Mouse (Mus musculus) layer of hippocampus, adult 9-10 months (tissue): ENCODE data around the gene Mbd4.
A peak's percentile ranks its signal among the peaks of the same experiment; 100 is the strongest.
"Not testable (repeated sequence)": the region's sequence is repeated elsewhere in the genome, so short reads cannot be mapped to it uniquely, and the experiment has no call there.

Experiments used
- DNase-seq: peaks from one replicate; pipeline ENCODE4 v3.0.0; 2022; ENCODE audit warnings: low spot score

The Mbd4 gene

DNA sequence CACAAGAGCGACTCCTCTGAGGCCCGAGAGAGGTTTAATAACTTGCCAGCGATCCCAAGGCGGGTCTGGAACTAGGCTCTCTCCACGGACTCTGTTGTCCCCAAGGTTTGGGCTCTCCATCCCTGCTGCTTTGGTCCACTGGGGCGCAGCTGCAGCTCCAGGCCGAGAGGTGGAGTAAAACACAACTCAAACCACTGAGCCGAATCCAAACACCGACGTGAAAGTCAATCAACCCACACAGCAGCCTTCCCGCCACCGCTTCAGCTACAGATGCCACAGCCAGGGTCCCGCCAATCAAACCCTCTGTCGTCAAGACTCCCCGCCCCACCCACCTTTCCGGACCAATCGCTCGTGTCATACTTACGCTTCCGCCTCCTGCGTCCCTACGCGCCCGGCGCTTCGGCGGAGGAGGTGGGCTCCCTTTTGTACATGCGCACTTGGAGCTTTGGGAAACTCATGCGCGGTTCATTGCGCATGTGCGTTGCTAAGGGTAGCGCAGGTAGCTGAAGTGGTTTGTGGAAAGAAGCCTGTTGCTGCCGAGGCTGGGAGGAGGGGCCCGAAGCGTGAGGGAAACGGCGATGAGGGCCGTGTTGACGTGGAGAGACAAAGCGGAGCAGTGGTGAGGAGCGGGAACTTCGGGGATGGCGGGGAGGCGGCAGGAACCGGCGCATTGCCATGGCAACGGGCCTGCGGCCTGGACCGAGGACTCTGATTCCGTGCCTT is at the start of gene Mbd4, which contains the start of gene Ift122:
Gene Mbd4 (minus strand): TSS at position 281 of the 723 bp plus-strand sequence.
Gene Ift122 (plus strand): TSS at position 380 of the 723 bp plus-strand sequence.
- peak; percentile 93 for DNase-seq

DNA sequence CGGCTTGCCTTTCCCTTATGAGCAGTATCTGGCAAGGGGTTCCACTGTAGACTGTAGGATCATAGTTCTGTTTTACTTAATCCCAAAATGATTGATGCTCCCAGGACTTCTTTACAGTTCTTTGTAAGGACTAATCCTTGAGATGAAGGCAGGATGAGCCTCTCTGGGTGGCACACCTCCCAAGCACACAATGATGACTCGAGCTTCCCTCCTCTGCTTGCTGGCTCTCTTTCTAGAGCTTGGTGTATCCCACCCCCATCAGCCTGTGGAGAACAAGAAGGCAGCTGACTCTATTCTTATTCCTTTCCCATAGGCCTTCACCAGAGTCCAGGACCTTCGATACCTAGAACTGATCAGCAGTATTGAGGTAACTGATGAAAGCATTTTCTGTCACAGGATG is 49.4 kb upstream of the Mbd4 start:
- DNase-seq, result no peak

DNA sequence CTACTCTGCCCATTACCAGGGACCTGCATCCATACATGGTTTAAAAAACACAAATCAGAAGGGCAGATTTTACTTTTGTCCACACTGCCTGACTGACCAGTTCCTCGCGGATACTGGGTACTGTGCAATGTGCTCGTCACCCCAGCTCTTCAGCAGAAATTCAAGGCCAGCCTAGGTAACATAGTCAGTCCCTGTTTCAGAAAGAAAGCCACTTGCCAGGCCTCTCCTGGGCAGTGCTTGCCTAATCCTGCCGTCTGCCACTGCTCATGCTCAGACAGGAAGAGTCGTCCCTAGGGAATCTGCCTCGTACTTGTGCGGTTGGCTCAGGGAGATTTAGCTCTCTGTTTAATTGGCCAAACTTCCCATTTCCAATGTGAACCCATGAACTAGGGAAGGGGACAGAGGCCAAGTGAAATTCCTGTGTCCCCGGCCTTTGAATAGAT is 48.3 kb upstream of the Mbd4 start:
- DNase-seq, result no peak

DNA sequence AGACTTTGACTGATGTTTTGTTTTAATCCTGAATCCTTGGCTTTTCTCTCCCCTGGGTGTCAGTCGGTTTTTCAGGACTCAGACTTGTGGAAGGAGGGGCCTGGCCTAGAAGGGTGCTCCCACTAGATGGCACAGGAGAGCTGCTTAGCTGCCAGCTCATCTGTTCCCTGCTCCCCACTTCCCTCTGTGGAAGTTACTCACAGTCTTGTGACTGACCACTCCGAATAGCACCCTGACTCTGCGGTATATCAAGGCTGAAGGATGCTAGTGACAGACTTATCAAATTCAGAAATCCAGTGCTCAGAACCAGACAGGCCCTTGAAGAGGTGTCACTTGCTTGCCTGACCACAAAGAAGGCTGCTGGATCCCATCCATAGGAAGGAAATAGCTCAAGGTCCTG is 47.9 kb upstream of the Mbd4 start:
- peak; percentile 69 for DNase-seq

DNA sequence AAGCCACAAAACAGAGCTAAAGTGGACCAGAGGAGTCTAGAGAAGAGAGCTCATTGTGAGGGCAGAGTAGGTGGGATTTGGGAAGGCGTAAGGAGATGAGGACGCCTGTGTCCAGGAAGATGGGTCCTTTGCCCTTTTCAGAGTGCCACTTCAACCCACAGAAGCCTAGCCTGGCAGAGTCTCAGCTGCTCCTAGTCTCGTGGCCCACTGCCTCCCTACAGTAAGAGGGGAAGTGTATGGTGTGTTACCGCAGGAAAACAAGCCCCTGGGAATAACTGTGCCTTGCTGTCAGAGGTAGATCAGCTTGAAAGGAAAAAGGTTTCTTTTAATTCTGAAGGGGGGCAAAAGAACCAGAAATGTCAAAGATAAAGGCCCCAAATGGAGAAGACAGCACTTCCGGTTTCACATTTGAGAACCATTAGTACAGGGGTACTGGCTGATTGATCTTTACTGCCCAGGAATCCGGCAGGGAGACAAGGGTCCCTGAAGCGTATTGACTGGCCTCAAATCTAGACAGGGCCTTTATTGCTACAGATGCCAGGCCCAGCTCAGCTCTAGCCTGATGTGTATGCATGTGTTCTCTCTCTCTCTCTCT is 44.9 kb upstream of the Mbd4 start:
- no peak for DNase-seq

DNA sequence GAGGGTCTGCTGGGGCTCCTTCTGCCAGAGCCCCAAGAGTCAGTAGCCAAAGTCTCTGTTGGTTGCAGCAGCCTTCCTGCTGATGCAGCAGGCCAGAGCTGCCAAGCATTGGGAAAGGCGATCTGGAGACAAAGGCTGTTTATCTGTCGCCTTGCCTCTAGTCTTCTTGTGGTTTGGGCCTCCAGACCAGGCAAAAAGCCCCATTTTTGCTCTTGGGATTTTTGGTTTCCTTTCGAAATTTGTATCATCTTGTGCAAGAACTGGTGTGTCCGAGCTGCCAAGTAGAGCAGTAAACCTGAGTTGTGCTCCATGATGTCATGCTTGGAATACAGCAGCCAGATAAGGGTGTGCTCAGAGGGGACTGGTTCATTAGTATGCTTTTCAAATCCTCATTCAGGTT is 43.9 kb upstream of the Mbd4 start:
- no peak for DNase-seq

DNA sequence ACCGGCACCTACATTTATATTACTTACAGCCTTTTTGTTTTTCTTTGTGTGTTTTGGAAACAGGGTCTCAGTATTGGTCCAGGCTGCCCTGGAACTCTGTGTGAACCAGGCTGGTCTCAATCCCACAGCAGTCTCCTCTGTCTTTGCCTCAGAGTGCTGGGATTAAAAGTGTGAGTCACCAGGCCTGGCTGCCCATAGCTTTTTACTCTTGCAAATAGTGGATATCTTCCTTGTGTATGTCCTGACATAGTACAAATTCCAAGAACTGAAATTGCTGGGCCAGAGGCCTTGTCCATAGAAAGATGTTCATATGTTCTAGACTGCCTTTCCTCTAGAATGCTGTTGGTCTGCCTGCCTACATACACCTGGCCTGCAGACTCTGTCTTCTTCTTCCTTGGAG is 43.2 kb upstream of the Mbd4 start:
- DNase-seq, result no peak

DNA sequence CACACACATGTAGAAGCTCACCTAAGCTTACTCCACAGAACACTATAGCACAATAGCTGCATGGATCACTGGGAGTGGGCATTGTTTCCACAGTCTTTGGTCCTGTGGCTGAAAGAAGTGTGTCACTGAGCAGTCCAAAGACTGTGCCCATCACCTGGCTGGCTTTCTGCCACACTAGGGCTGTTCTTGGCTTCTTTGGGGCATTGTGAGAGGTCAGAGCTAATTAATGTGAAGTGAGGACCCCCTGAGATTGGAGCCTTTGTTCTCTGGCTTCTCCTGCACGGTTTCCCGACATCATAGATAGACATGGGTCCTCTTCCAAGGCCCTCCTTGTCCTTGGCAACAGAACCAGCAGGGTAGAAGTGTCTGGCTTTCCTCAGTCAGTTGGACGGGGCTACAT is 39.2 kb upstream of the Mbd4 start:
- DNase-seq, result no peak

DNA sequence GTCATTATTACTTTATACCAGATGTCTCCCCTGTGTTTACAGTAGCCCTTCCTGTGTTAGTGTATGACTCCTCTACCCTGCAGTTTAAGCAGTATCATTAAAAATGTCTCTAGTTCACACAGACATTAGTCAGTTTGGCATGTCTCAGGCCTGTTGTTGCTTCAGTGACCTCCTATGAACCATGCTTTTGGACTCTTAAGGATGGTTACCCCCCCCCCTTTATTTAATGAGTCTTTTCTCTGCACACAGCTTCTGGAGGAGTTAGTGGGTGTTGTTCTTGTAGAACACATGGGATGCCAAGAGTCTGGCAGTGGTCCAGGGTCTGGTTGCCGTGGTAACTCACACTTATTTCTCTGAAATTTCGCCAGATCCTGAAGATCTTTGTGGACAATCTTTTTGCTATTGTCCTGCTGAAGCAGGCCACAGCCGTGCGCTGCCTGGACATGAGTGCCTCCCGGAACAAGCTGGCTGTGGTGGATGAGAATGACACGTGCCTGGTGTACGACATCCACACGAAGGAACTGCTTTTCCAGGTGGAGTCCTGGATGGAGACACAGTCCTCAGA is 38.4 kb upstream of the Mbd4 start:
- peak; percentile 51 for DNase-seq

DNA sequence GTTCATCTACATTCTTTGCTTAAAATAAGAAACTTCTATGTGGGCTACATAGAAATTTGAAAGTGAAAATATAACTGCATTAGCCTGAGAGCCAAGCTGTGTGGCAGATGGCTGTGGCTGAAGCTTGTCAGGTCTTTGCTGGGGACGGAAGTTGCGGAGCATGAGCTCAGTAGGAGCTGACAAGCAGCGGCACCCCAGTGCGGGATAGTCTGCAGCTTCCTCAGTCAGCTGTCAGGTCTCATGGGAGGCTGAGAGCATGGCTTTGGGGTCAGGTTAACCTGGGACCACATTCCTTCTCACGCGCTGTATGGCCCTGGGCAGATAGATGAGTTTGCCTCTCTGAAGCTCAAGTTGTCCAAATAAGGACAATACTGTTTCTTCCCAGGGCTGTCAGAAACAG is 37.9 kb upstream of the Mbd4 start:
- DNase-seq, result no peak

DNA sequence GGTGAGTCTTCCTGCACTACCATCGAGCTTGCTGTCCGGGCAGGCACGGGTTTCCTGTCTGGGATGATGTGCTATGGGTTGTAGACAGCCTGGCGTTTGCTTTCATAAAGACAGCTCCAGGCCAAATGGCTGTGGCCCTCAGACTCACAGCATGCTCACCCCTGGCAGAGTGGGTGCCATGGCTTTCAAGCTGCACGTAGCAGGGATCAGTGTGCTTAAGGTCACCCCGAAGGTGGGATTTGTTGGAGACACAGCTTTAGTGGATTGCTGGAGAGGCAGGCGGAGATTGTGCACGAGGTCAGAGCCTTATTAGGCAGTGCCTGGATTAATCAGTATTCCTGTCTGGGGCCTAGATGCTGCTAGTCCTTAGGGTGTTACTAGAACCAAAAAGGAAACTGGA is 37.4 kb upstream of the Mbd4 start:
- no peak for DNase-seq

DNA sequence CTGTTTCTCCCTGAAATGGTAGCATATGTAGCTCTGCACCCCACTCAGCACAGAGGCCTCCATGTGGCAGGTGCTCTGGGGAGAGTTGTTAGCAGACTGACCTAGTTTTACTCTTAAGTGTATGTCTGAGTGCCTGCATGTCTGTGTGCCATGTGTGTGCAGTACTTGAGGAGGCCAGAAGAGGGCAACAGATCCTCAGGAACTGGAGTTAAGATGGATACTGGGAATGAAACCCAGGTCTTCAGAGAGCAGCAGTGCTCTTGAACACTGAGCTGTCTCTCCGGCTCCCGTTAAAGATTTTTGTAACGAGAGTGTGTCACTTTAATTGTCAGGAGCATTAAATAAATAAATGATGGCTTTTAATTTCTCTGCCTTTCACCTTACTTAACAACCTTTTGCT is 35.1 kb upstream of the Mbd4 start:
- DNase-seq, result no peak

DNA sequence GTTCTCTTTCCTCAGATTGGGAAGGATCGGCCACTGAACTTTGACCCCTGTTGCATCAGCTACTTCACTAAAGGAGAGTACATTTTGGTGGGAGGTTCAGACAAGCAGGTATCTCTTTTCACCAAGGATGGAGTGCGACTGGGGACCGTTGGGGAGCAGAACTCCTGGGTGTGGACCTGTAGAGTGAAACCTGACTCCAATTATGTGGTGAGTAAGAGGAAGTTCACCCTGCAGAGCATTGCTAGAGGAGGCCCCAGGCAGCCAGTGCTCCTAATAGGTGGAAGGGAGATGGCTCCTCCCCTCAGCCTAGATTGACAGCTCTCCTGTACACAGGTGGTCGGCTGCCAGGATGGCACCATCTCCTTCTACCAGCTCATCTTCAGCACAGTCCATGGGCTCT is 33.7 kb upstream of the Mbd4 start:
- DNase-seq, result no peak

DNA sequence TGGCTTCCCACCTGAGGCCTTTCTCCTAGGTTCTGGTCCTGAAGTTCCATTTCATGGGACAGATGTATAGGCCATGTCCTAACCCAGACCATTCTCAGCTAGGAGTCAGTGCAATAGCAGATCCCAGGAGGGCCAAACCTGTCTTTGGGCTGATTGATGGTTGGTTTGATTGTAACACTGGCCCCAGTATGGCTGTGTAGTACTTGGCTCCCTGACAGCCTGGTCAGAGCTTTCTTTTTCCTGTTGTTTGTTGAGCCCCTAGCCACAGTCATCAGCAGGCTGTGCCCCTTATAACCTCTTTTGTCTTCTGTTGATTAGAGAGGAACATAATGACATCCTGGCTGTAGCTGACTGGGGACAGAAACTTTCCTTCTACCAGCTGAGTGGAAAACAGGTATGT is 30.8 kb upstream of the Mbd4 start:
- no peak for DNase-seq

DNA sequence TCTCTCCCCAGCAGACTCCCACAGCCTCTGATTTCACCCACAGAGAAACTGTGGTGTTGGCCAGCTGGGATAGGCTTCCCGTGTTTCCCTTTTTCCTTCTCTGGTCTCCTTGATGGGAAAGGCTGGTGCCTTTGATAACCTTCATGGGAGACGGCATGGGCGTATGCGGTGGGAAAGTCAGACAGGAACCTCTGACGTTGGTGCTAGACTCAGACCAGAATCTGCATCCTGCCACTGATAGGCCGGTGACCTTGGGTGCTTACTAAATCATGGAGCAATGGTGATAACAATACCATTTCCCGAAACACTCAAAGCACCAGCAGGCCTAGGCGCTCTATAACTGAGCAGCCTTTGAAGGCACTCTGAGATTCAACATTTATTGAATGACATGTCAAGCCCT is 27.6 kb upstream of the Mbd4 start:
- no peak for DNase-seq

DNA sequence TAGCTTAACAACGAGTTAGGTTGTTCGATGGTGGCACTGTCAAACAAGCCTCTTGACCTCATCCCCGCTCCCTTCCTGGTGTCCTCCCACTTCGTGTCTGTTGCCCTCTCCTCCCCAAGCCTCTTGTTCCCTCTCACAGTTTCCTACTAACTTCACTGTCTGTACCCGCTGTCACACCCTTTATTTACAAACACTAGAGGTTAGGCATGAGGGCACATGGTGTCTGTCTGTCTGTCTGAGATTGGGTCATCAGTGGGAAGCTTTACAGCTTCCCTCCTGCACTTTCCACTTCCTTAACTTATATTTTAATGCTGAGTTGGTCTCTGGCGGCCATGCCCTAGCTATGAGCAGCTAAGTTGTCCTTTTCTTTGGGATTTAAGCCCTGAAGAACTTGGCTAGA is 26.6 kb upstream of the Mbd4 start:
- DNase-seq, result no peak

DNA sequence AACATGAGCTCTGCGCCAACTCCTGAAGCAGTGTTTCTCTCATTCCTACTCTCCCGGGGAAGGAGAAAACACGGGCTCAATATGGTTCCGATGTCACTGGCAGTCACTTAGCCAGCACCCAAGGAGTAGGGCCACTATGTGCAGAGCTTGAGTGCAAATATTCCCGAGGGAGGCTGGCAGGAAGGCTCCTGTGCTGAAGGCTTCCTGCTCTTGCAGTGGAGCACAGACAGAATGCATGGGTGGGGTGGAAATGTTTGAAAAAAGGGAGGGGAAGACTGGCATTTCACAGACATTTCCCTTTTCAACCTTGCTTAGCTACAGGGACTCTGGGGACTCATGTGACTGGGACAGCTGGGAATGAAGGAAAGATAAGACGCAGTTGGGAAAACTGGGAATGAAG is 25.5 kb upstream of the Mbd4 start:
- no peak for DNase-seq

DNA sequence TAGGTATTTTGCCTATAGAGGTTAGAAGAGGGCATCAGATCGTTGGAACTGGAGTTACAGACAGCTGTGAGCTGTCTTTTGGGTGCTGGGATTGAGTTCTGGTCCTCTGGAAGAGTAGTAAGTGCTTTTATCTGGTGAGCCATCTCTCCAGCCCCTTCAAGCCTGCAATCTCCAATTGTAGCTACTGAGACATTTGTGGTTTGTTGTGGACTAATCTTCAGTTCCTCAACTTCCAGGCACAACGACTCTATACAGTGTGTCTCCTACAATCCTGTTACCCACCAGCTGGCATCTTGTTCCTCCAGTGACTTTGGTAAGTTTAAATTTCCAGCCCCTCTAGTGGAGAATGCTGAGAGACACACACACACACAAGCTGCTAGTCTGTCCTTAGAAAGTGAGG is 24.1 kb upstream of the Mbd4 start:
- DNase-seq, result no peak

DNA sequence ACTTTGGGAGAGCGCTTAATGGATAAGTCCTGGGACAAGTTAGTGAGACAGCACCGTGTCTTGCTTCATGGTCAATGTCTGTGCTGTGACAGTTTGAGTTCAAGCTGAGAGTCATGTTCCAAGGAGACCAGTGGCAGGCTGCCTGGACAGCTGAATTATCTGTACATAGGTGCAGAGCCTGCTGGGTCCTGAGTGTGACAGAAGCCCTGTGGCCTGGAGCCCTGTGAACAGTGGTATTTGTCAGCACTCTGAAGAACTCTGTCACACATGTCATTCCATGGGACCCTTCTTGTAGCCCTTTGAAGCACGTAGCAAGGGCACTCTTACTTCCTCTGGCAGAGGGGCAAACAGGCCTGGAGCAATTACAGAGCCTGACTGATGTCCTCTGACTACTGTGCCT is 18.1 kb upstream of the Mbd4 start:
- not testable (repeated sequence) for DNase-seq

DNA sequence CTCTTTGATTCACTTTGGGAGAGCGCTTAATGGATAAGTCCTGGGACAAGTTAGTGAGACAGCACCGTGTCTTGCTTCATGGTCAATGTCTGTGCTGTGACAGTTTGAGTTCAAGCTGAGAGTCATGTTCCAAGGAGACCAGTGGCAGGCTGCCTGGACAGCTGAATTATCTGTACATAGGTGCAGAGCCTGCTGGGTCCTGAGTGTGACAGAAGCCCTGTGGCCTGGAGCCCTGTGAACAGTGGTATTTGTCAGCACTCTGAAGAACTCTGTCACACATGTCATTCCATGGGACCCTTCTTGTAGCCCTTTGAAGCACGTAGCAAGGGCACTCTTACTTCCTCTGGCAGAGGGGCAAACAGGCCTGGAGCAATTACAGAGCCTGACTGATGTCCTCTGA is 14.0 kb upstream of the Mbd4 start:
- DNase-seq, result not testable (repeated sequence)

DNA sequence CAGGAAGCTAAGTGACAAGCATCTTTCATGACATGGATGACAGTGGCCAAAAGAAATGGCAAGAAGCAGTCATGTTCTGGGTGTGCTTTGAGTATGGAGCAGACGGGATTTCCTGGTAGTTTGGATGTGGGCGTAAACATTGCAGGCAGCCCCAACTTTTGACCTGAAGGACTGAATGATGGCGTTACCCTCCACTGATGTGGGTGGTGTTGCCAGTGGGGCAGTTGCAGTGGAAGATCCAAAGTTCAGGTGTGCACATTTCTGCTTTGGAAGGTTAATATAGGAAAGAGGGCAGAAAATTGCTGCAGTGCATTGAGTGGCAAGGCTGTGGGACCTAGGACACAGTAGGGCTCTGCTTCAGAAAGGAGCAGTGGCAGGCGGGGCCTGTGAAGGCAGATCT is 12.1 kb upstream of the Mbd4 start:
- DNase-seq, result no peak

DNA sequence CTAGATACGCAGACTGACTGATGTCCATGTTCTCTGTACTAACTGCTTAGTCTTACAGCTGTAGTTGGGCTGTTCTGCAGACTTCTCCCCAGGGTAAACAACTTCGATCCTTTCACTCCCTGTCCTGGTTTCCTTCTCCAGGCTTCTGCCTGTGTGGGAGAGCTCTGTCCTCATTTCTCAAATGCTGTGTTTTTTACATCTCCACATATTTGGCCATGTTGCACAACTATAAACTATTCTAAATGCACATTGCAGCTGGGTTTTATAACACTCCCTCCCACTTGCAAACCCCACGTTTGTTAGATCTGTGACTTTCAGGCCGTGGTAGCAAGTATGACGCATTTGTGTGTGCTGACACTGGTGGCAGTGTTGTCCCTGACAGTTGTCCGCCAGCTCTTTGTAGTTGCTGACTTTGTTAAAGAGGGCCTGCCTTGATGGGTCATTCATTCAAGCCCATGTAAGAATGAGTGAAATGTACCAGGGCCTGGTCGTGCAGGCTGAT is 10.2 kb upstream of the Mbd4 start:
- peak; percentile 26 for DNase-seq

DNA sequence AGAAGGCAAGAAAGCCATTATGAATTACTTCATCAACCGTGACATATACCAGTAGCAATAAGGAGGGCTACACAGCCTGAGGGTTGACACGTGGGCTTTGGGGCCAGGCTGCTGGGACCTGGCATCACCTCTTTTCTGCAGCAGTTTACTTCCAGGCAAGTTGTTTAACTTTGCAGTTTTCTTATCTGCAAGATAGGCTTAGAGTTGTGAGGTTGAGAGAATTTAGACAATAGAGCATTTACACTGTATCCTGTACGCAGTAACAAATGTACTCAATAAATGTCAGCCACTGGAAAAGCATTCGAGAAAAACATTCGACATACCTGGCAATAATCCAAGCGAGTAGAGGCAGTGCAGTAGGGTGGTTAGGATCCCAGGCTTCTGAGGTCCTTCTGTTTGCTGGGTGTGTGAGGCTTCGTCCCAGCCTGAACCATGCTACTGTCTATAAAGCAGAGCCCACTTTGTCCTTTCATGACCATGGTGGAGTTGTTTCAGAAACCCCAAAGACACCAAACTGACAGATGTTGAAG is 6.9 kb upstream of the Mbd4 start:
- no peak for DNase-seq
